Mouse (Mus musculus) embryo, embryonic 11 days (tissue): Measurements from ENCODE around the gene Slc46a3.

ENCODE experiments used
- DNase-seq: peaks from one replicate; pipeline ENCODE4 v3.0.0-alpha.2; 2015

Slc46a3 gene

GRCm38 (mm10) chr5:147839418-147839817 lies 55.2 kb downstream of the Slc46a3 start:
- DNase-seq, result no peak

GRCm38 (mm10) chr5:147834841-147835500 lies 59.6 kb downstream of the Slc46a3 start:
- DNase-seq, result peak; percentile 59

GRCm38 (mm10) chr5:147832842-147833241 lies 61.8 kb downstream of the Slc46a3 start:
- peak; percentile 18 for DNase-seq

- DNase-seq, result no peak
These were observed 65.8 kb downstream of the Slc46a3 start for GRCm38 (mm10) chr5:147828846-147829245.
